Mouse (Mus musculus): ENCODE measurements around the gene Morn5.

DNA sequence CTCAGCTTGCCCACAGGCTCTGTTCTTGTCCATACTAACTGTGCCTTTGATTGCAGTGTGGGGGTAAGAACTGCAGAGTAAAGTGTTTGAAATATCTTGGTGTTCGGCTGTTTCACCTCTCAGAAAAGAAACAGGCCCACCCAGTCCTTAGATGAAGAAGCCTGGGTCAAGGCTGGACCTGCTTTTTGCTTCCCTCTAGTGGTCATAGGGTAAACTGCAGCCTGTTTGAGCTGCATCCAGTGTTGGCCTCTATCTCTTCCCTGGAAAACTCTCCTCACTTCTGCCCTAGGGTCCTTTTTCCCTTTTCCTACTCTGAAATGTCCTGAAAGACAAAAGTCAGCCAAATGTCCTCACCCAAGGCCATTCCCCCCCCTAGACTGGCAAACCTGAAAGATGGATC, 41.2 kb upstream of the Morn5 start:
- TF ChIP-seq CTCF (IDR thresholded peaks at IDR 0.05; ENCODE audit: borderline replicate concordance, extremely low read depth, insufficient read depth, insufficient read length) (peak; percentile 87), POLR2A (IDR thresholded peaks at IDR 0.05; ENCODE audit: borderline replicate concordance, extremely low read depth, insufficient read depth, insufficient read length, poor library complexity, severe bottlenecking) (no peak)
